Mouse (Mus musculus) E14TG2a.4 (cell line): ENCODE data around the gene Nck1.

Experiments
- CTCF ChIP-seq: conservative IDR thresholded peaks from 2 replicates; pipeline ENCODE4 v1.5.1; 2014; ENCODE audit warnings: low read length
- POU5F1 ChIP-seq: IDR thresholded peaks from 2 replicates; pipeline ENCODE4 v1.6.1; 2014; ENCODE audit warnings: low read length, borderline replicate concordance

DNA sequence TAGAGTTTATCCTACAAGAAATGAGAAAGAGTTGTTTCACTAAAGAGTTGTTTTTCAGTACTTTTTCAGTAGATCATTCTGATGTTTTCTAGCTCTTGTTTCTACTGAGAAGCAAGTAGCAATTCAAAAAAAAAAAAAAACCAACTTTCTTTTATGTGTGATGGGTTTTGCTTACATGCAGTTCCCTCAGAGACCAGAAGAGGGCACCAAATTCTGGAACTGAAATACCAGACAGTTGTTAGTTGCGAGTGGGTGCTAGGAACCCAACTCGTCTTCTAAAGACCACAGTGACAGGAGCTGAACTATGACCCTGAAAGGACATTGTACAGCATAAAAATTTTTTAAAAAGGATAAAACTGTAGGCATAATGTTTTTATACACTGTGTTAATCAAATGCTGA, 2.4 kb upstream of the Nck1 start:
- TF ChIP-seq CTCF (peak; percentile 97), POU5F1 (no peak)
